Mouse (Mus musculus) kidney, embryonic 14.5 days (tissue): Measurements from ENCODE around the gene Gm36028. TPM values are rescaled to one million over a fixed set of nuclear protein-coding genes. Genes with fewer than 3 reads are reported as not detected.

ENCODE experiments used
- ATAC-seq: fragments of 200-750 bp; cut with Nextera tagmentation; 2 replicates; pipeline ENCODE4 v1.8.0; 2017; ENCODE audit warnings: moderate number of reproducible peaks, mild to moderate bottlenecking, moderate TSS enrichment, moderate library complexity; ENCODE audit not compliant: low FRiP score, low TSS enrichment
- H3K27ac ChIP-seq: fragments of 300-500 bp; sonication (generic); 2 replicates; pipeline ENCODE4 v1.5.1; 2014; ENCODE audit warnings: low read depth, mild to moderate bottlenecking, low read length, moderate library complexity, mixed read lengths
- H3K27me3 ChIP-seq: fragments of 300-500 bp; sonication (generic); 2 replicates; pipeline ENCODE4 v1.6.1; 2014; ENCODE audit warnings: mild to moderate bottlenecking, low read length; ENCODE audit not compliant: control insufficient read depth, insufficient read depth
- H3K36me3 ChIP-seq: fragments of 300-500 bp; sonication (generic); 2 replicates; pipeline ENCODE4 v1.6.1; 2014; ENCODE audit warnings: low read length, mixed read lengths; ENCODE audit not compliant: control insufficient read depth, insufficient read depth
- H3K4me1 ChIP-seq: fragments of 300-500 bp; sonication (generic); 2 replicates; pipeline ENCODE4 v1.6.1; 2014; ENCODE audit warnings: low read length, mixed read lengths; ENCODE audit not compliant: control insufficient read depth, insufficient read depth
- H3K4me2 ChIP-seq: fragments of 300-500 bp; sonication (generic); replicated peaks from 2 replicates; pipeline ENCODE4 v1.6.1; 2014; ENCODE audit warnings: low read depth, mild to moderate bottlenecking, low read length
- H3K4me3 ChIP-seq: fragments of 300-500 bp; sonication (generic); 2 replicates; pipeline ENCODE4 v1.5.1; 2014; ENCODE audit warnings: mild to moderate bottlenecking, low read length
- H3K9ac ChIP-seq: fragments of 300-500 bp; sonication (generic); 2 replicates; pipeline ENCODE4 v1.6.1; 2014; ENCODE audit warnings: low read depth, mild to moderate bottlenecking, low read length, moderate library complexity
- H3K9me3 ChIP-seq: fragments of 300-500 bp; sonication (generic); 2 replicates; pipeline ENCODE4 v1.6.1; 2016; ENCODE audit warnings: low read length; ENCODE audit not compliant: control insufficient read depth
- WGBS: fragments of 180-500 bp; shearing (Covaris S2); extraction: QIAGEN DNeasy Blood & Tissue Kit; methylation state at CpG from one replicate; pipeline ENCODE4 v1.1.7; 2014; 5-methylcytosine and 5-hydroxymethylcytosine counted together
- polyA plus RNA-seq: library from polyadenylated mRNA; unstranded; fragments of >200 nt; fragmentation: Nextera tagmentation; extraction: Ambion mirVana; gene quantifications from 2 replicates; pipeline ENCODE4 v1.2.1, GENCODE M21; 2014

The Gm36028 gene
- polyA plus RNA-seq, 1 experiment from 2014 or later: 0.26 TPM

GRCm38 (mm10) chr16:37854593-37854992, 6.4 kb downstream of the Gm36028 start:
- Histone ChIP-seq H3K27ac (no peak overlapping the region), H3K4me2 (no peak overlapping the region), H3K4me3 (no peak overlapping the region), H3K4me1 (peaks cover 3% of the 10 kb centered on the region; the same call in 1 of the 2 replicates), H3K9ac (no peak overlapping the region), H3K9me3 (no peaks in the 10 kb centered on the region), H3K36me3 (no peaks in the 10 kb centered on the region), H3K27me3 (no peaks in the 10 kb centered on the region)
- 55% methylated on average over 5 of the region's 5 CpGs for WGBS
- no peak for ATAC-seq

DNA sequence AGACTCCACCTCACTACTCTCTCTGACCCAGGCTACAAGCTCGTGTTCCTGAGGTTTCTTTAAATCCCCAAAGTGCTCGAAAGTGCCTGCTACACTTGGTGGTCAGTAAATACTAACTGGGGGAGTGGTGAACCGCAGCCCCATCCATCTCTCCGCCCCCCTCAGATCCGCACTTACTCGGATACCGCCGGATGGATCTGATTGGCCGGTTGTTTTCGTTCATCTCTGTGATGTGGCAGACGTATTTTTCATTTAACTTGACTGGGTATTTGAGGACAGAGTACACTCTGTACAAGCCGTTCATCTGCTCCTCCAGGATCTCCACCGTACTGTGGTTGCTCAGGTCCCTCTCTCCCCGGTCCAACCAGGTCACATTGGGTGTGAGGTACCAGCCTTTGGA, 6.9 kb downstream of the Gm36028 start:
- Histone ChIP-seq H3K9ac (no peak overlapping the region), H3K4me2 (no peak overlapping the region), H3K9me3 (no peaks in the 10 kb centered on the region), H3K4me1 (peaks cover 3% of the 10 kb centered on the region; the same call in 1 of the 2 replicates), H3K36me3 (no peaks in the 10 kb centered on the region), H3K4me3 (no peak overlapping the region), H3K27ac (no peak overlapping the region), H3K27me3 (no peaks in the 10 kb centered on the region)
- no peak for ATAC-seq
- WGBS: 74% methylated on average over 14 of the region's 14 CpGs

- no peaks in the 10 kb centered on the region for H3K36me3 ChIP-seq
- WGBS: 55% methylated on average over 9 of the region's 9 CpGs
- H3K27ac ChIP-seq: no peak overlapping the region
- no peak overlapping the region for H3K9ac ChIP-seq
- no peak overlapping the region for H3K4me3 ChIP-seq
- H3K9me3 ChIP-seq: no peaks in the 10 kb centered on the region
- peaks cover 3% of the 10 kb centered on the region; the same call in 1 of the 2 replicates for H3K4me1 ChIP-seq
- no peaks in the 10 kb centered on the region for H3K27me3 ChIP-seq
- ATAC-seq: no peak
- H3K4me2 ChIP-seq: no peak overlapping the region
These were observed 7.7 kb downstream of the Gm36028 start for GRCm38 (mm10) chr16:37853279-37853678.

DNA sequence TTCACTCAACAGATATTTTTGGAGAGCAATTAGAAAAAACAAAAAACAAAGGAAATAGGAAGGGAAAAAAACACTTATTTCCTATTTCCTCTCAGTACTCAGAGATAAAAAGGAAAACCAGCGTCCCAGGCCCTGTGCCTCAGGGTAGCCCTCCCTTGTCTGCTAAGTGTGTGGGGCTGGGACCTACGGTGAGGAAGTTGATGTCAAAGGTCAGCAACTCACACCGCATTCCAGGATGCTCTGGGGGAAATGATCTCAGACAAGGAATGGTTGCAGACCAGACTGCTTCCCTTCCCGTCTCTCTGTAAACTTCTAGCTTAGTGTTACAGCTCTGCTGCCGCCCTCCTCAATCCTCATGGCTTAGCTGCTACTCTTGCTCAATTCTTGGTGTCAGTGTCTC, 9.6 kb downstream of the Gm36028 start:
- 18% methylated on average over 5 of the region's 5 CpGs for WGBS
- H3K4me1 ChIP-seq: peaks cover under 1% of the 10 kb centered on the region; the same call in 1 of the 2 replicates
- H3K27ac ChIP-seq: peak overlapping the region; percentile 7; the same call in 1 of the 2 replicates
- no peak overlapping the region for H3K4me2 ChIP-seq
- 0 out of 2 replicates have a peak, but pooled peaks have one; percentile 65 for ATAC-seq
- H3K9me3 ChIP-seq: no peaks in the 10 kb centered on the region
- no peak overlapping the region for H3K9ac ChIP-seq
- H3K27me3 ChIP-seq: no peaks in the 10 kb centered on the region
- no peak overlapping the region for H3K4me3 ChIP-seq
- no peaks in the 10 kb centered on the region for H3K36me3 ChIP-seq

DNA sequence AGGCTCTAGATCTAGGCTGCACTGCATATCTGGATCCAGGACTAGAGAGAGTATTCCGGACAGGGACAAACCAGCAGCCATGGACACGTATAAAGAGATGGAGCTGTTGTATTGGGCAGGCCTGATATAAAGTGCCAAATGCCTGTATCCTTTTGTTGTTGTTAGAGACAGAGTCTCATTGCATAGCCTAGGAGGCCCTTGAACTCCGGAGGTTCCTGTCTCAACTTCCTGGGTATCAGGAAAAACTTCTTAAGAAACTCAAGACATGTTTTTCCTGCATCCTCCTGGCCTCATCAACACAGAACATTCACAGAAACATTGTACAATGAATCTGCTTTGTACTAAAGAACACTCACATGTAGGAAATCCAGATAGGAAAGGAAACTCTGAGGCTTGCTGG, 13.9 kb downstream of the Gm36028 start:
- no peak for ATAC-seq
- Histone ChIP-seq H3K27ac (no peak overlapping the region), H3K9ac (no peak overlapping the region), H3K4me1 (no peaks in the 10 kb centered on the region; the same call in 1 of the 2 replicates), H3K4me3 (no peak overlapping the region), H3K9me3 (no peaks in the 10 kb centered on the region), H3K27me3 (no peaks in the 10 kb centered on the region), H3K36me3 (no peaks in the 10 kb centered on the region), H3K4me2 (no peak overlapping the region)
- 79% methylated on average over 3 of the region's 3 CpGs for WGBS

- Histone ChIP-seq H3K9me3 (no peaks in the 10 kb centered on the region), H3K27me3 (no peaks in the 10 kb centered on the region), H3K9ac (no peak overlapping the region), H3K4me1 (no peaks in the 10 kb centered on the region), H3K36me3 (no peaks in the 10 kb centered on the region), H3K27ac (no peak overlapping the region), H3K4me2 (no peak overlapping the region), H3K4me3 (no peak overlapping the region)
- ATAC-seq: no peak
- WGBS: 78% methylated on average over 7 of the region's 7 CpGs
These were observed 15.6 kb downstream of the Gm36028 start for GRCm38 (mm10) chr16:37845202-37845925.

DNA sequence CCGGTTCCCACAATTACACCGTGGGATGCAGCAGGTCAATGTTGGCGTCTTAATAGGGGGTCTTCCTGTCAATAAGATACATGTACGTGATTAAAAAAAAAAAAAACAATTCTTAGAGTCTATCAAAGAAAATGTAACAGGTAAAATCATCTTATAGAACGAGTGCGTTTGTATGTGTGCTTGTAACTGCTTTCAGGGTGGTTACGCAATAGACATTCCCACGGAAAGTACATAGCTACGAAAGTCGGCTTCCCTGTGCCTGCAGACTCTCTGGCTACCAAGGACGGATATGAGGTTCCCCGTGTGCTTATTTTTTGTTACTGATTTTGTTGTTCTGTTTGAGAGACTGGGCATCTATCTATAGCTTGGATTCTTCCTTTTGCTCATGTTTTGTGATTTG, 17.2 kb downstream of the Gm36028 start:
- ATAC-seq: no peak
- H3K9me3 ChIP-seq: no peaks in the 10 kb centered on the region
- H3K36me3 ChIP-seq: no peaks in the 10 kb centered on the region
- H3K4me3 ChIP-seq: no peak overlapping the region
- H3K27me3 ChIP-seq: no peaks in the 10 kb centered on the region
- no peak overlapping the region for H3K9ac ChIP-seq
- no peak overlapping the region for H3K4me2 ChIP-seq
- no peaks in the 10 kb centered on the region for H3K4me1 ChIP-seq
- H3K27ac ChIP-seq: no peak overlapping the region
- WGBS: 91% methylated on average over 12 of the region's 12 CpGs

DNA sequence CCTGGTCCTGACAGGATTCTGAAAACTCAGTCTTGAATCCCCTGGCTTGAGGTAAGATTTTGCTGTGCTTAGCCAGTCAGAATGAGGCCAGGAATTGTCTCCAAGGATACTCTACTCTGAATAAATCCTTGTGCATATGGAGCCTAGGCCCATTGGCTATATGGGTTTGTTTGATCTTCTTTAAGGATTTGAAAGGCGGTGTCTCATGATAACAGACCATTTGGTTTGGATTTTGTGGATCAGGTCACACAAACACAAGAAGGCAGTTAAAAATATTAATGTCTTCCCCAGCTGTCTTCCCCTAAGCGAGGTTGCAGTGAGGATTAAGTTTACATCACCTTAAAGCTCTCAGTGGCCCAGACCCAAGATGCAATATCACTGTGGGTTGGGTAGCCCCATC, 18.5 kb downstream of the Gm36028 start:
- H3K4me3 ChIP-seq: no peak overlapping the region
- ATAC-seq: no peak
- no peak overlapping the region for H3K27ac ChIP-seq
- H3K9me3 ChIP-seq: no peaks in the 10 kb centered on the region
- no peaks in the 10 kb centered on the region for H3K27me3 ChIP-seq
- H3K4me2 ChIP-seq: no peak overlapping the region
- no peaks in the 10 kb centered on the region for H3K36me3 ChIP-seq
- H3K4me1 ChIP-seq: no peaks in the 10 kb centered on the region
- 56% methylated on average over 2 of the region's 2 CpGs for WGBS
- no peak overlapping the region for H3K9ac ChIP-seq

DNA sequence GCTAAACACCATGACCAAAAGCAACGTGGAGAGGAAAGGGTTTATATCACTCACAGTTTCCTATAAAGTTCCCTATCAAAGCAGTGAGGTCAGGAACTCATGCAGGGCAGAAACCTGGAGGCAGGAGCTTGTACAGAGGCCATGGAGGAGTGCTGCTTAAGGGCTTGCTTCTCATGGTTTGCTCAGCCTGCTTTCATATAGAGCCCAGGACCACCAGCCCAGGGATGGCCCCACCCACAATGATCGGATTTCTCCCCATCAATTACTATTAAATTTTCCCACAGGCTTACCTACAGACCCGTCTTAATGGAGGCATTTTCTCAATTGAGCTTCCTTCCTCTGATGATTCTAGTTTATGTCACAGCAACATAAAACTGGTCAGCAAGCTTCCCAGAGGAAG, 23.4 kb downstream of the Gm36028 start:
- WGBS: 55% methylated on average over 3 of the region's 3 CpGs
- H3K9me3 ChIP-seq: no peaks in the 10 kb centered on the region
- H3K9ac ChIP-seq: no peak overlapping the region
- no peaks in the 10 kb centered on the region for H3K27me3 ChIP-seq
- no peak overlapping the region for H3K4me2 ChIP-seq
- H3K36me3 ChIP-seq: peaks cover 37% of the 10 kb centered on the region
- no peak overlapping the region for H3K27ac ChIP-seq
- no peak overlapping the region for H3K4me3 ChIP-seq
- H3K4me1 ChIP-seq: no peaks in the 10 kb centered on the region
- ATAC-seq: no peak; the same call in 1 of the 2 replicates
